Mouse (Mus musculus) limb, embryonic 13.5 days (tissue): ENCODE measurements around the gene Pxt1. TPM values are rescaled to one million over a fixed set of nuclear protein-coding genes. Genes with fewer than 3 reads are reported as not detected.
A peak's percentile ranks its signal among the peaks of the same experiment; 100 is the strongest.

Experiments
- ATAC-seq: fragments of 200-750 bp; cut with Nextera tagmentation; 2 replicates; pipeline ENCODE4 v1.8.0; 2017; ENCODE audit warnings: low read depth, moderate number of reproducible peaks, moderate TSS enrichment; ENCODE audit not compliant: low FRiP score
- H3K27ac ChIP-seq: fragments of 300-500 bp; sonication (generic); 2 replicates; pipeline ENCODE4 v1.5.1; 2015; ENCODE audit warnings: inconsistent platforms, mild to moderate bottlenecking, moderate library complexity
- H3K27me3 ChIP-seq: fragments of 300-500 bp; sonication (generic); 2 replicates; pipeline ENCODE4 v1.6.1; 2015; ENCODE audit warnings: mild to moderate bottlenecking, inconsistent platforms
- H3K36me3 ChIP-seq: fragments of 300-500 bp; sonication (generic); 2 replicates; pipeline ENCODE4 v1.6.1; 2015; ENCODE audit warnings: inconsistent platforms, mild to moderate bottlenecking, moderate library complexity
- H3K4me1 ChIP-seq: fragments of 300-500 bp; sonication (generic); 2 replicates; pipeline ENCODE4 v1.6.1; 2015; ENCODE audit warnings: inconsistent platforms
- H3K4me2 ChIP-seq: fragments of 300-500 bp; sonication (generic); replicated peaks from 2 replicates; pipeline ENCODE4 v1.6.1; 2015; ENCODE audit warnings: inconsistent platforms, mild to moderate bottlenecking, moderate library complexity
- H3K4me3 ChIP-seq: fragments of 300-500 bp; sonication (generic); 2 replicates; pipeline ENCODE4 v1.5.1; 2015; ENCODE audit warnings: moderate library complexity, mild to moderate bottlenecking, inconsistent platforms
- H3K9ac ChIP-seq: fragments of 300-500 bp; sonication (generic); 2 replicates; pipeline ENCODE4 v1.6.1; 2015; ENCODE audit warnings: mild to moderate bottlenecking, inconsistent platforms
- H3K9me3 ChIP-seq: fragments of 300-500 bp; sonication (generic); 2 replicates; pipeline ENCODE4 v1.6.1; 2016; ENCODE audit warnings: inconsistent platforms
- WGBS: fragments of 180-500 bp; shearing (Covaris S2); methylation state at CpG from one replicate; pipeline ENCODE4 v1.1.7; 2015; 5-methylcytosine and 5-hydroxymethylcytosine counted together
- polyA plus RNA-seq: library from polyadenylated mRNA; unstranded; fragments of >200 nt; fragmentation: Nextera tagmentation; extraction: Ambion mirVana; gene quantifications from 2 replicates; pipeline ENCODE4 v1.2.1, GENCODE M21; 2015

Gene Pxt1
- polyA plus RNA-seq, 1 experiment from 2014 or later: not detected

DNA sequence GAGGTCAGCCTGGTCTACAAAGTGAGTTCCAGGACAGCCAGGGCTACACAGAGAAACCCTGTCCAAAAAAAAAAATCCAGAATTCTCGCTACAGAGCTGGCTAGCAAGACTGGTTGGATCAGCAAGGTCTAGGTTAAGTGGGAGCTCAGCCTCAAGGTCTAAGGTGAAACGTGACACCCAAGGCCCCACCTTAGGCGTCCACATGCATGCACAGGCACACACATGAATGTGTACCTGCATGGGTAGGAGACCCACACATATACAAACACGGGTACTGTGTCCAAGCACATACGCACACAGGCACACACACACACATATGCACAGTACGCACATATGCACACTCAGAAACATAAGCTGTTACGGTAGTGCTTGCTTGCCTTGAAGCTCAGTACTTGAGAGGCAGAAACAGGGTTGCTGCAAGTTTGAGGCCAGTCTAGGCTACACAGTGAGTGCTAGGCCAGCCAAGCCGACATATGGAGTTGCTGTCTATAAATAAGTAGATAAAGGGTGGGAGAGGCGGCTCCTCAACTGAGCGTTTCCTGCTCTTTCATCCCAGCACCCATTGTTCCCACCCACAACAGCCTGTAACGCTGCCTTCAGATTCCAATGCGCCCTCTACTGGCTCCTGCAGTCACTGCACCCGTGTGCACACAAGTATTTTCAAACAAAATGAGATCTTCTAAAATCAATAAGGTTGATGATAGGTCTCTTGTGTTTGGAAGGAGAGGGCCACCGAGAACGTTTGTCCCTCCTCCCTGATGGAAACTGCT is 16.6 kb downstream of the Pxt1 start:
- Histone ChIP-seq H3K9ac (no peak overlapping the region), H3K4me3 (no peak overlapping the region), H3K36me3 (no peaks in the 10 kb centered on the region), H3K4me2 (no peak overlapping the region), H3K27ac (no peak overlapping the region), H3K27me3 (no peaks in the 10 kb centered on the region), H3K4me1 (peaks cover 10% of the 10 kb centered on the region), H3K9me3 (no peaks in the 10 kb centered on the region)
- WGBS: 50% methylated on average over 15 of the region's 15 CpGs
- ATAC-seq: no peak

DNA sequence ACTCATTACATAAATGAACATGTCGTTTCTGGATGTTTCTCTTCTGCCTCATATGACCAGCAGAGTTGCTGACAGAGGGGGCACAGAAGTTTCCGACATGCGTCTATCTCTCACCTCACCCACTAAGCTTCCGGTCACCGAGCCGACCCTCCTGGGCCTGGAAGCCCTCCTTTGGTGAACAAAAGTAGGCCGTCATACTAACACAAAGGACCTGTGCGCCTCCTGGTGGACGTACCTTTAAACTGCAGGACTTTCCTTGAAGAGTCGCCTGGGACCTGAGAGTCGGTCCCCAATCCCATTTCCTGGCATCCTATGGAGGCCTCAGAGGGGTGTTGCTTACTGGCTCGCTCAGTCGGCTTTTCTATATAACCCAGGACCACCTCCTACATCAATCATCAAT is 17.3 kb downstream of the Pxt1 start:
- H3K27me3 ChIP-seq: no peaks in the 10 kb centered on the region
- H3K4me2 ChIP-seq: no peak overlapping the region
- no peak overlapping the region for H3K9ac ChIP-seq
- peaks cover 10% of the 10 kb centered on the region for H3K4me1 ChIP-seq
- no peak overlapping the region for H3K4me3 ChIP-seq
- ATAC-seq: no peak
- no peaks in the 10 kb centered on the region for H3K36me3 ChIP-seq
- no peak overlapping the region for H3K27ac ChIP-seq
- no peaks in the 10 kb centered on the region for H3K9me3 ChIP-seq
- WGBS: 18% methylated on average over 13 of the region's 13 CpGs

DNA sequence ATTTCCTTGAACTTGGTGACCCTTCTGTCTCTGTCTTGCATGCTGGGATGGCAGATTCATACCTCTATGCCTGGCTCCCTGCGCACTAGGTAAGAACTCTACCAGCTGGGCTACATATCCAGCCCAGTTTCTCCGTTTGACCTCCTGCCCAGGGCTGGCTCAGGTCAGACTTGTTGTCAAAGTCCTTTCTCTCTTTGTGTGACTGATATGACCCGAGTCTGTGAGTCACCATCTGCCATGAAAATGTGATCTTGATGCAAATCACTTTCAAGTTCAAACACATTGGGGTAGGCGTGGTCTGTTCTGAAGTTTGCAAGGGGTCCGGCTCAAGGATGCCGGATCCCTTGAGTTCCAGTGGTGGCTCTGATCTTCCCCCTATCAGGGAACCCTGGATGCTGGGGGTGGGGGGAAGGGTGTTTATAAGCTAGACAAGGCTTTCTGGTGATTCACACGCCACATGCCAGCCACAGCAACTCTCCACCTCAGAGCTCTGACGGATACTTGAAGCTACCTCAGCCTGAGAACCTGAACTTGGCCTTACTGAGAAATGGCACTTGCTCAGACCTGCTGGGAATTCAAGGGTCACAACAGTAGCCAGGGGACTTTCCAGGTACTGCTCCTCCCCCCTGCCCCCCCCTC is 18.6 kb downstream of the Pxt1 start:
- 84% methylated on average over 8 of the region's 8 CpGs for WGBS

DNA sequence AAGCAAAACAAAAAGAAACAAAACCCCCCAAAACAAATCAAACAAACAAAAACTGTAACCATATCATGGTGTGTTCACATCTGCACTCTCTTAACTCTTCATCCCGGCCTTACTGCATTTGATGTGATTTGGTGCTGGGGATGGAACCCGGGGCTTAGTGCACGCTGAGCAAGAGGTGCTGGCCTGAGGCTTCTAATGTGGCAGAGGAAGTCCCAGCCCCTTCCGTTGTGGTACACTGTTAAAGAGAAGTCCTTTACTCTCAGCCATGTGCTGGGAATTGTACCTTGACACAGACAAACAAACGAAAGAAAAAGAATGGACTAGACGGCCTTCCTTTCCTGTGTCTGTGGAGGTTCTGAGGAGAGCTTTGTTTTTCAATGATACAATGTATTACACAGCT is 21.5 kb downstream of the Pxt1 start:
- Histone ChIP-seq H3K9ac (no peak overlapping the region), H3K36me3 (no peaks in the 10 kb centered on the region), H3K9me3 (no peaks in the 10 kb centered on the region), H3K4me1 (no peaks in the 10 kb centered on the region), H3K4me3 (no peak overlapping the region), H3K27ac (no peak overlapping the region), H3K4me2 (no peak overlapping the region), H3K27me3 (no peaks in the 10 kb centered on the region)
- ATAC-seq: no peak
- WGBS: 70% methylated on average over 6 of the region's 6 CpGs

More for the DNA sequence above, 18.6 kb downstream of the Pxt1 start:
- Histone ChIP-seq H3K4me2 (no peak overlapping the region), H3K4me1 (peaks cover under 1% of the 10 kb centered on the region), H3K36me3 (no peaks in the 10 kb centered on the region), H3K9me3 (no peaks in the 10 kb centered on the region), H3K4me3 (no peak overlapping the region), H3K27me3 (no peaks in the 10 kb centered on the region), H3K27ac (no peak overlapping the region), H3K9ac (no peak overlapping the region)
- no peak for ATAC-seq

DNA sequence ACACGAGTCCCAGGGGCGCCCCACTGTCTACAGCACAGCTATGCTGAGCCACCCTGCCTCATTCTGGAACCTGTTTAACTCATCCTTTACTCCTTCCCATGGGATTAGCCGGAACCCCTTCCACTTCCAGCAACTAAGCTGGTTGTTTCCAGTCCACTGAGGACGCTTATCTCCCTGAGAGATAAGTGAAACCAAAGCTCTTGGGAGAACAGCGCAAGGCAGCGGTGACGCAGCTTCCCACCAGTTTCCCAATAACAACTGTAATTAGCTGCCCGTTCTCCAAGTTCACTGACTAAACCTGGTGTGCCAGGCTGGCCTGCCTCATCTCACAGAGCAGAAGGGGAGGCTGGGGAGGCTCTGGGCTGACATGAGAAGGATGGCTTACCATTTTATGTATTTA is 22.6 kb downstream of the Pxt1 start:
- Histone ChIP-seq H3K36me3 (no peaks in the 10 kb centered on the region), H3K9ac (no peak overlapping the region), H3K9me3 (no peaks in the 10 kb centered on the region), H3K27me3 (no peaks in the 10 kb centered on the region), H3K4me3 (no peak overlapping the region), H3K4me1 (no peaks in the 10 kb centered on the region), H3K27ac (no peak overlapping the region), H3K4me2 (no peak overlapping the region)
- no peak for ATAC-seq
- WGBS: 79% methylated on average over 8 of the region's 8 CpGs

DNA sequence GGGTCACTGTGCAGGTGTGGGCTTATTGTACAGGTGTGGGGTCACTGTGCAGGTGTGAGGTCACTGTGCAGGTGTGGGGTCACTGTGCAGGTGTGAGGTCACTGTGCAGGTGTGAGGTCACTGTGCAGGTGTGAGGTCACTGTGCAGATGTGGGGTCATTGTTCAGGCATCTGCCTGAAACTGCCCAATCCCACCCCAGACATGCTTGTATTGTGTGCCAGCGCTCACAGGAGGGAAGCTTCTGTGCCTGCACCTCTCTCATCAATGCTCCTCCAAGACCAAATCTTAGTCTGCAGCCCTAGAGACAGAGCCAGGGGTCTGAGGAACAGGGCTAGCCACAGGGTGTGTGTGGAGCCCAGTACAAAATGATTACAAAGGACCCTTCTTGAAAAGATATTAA is 27.1 kb downstream of the Pxt1 start:
- 81% methylated on average over 1 of the region's 1 CpGs for WGBS
- H3K9ac ChIP-seq: no peak overlapping the region
- H3K4me1 ChIP-seq: no peaks in the 10 kb centered on the region

DNA sequence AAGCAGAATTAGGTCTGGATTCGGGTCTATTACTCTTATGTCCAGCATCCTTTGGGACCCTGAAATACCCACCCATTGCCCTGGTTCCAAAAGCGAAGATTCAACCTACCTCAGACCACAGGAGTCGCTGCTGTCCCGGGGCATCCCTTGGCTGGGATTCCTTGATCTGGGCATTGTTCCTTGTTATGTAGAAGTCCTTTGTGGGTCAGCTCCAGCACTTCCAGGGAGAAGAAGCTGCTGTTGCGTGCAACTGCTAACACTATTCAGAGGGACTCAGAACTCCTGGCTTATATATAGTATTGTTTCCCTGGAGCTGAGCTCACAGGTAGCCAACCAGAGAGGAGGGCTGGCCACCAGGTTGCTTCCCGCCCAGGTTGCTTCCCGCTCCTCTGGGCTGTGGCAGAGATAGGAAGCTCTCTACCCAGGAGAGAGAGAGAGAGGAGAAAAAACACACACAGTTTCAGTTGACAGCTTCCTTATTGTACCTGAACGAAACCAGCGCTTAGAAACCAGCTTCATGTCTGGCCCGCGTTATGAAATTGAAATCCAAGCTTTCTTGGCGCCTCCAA is 28.5 kb downstream of the Pxt1 start, which contains the start of gene 4930539E08Rik:
4930539E08Rik (minus strand) TSS at position 265 of the 569 bp plus-strand sequence.
- Histone ChIP-seq H3K4me1 (no peaks in the 10 kb centered on the region), H3K4me3 (no peak within 1 kb of the TSS), H3K9me3 (no peaks in the 10 kb centered on the region), H3K4me2 (no peak within 1 kb of the TSS), H3K27me3 (peaks cover 6% of the 10 kb centered on the region; the same call in 1 of the 2 replicates), H3K36me3 (no peaks in the 10 kb centered on the region), H3K9ac (no peak within 1 kb of the TSS), H3K27ac (no peak within 1 kb of the TSS)
- no peak for ATAC-seq
- 68% methylated on average over 12 of the region's 12 CpGs for WGBS

More for the DNA sequence above, 27.1 kb downstream of the Pxt1 start:
- Histone ChIP-seq H3K9me3 (no peaks in the 10 kb centered on the region), H3K4me2 (no peak overlapping the region), H3K27ac (no peak overlapping the region), H3K36me3 (no peaks in the 10 kb centered on the region), H3K27me3 (no peaks in the 10 kb centered on the region), H3K4me3 (no peak overlapping the region)
- ATAC-seq: no peak

DNA sequence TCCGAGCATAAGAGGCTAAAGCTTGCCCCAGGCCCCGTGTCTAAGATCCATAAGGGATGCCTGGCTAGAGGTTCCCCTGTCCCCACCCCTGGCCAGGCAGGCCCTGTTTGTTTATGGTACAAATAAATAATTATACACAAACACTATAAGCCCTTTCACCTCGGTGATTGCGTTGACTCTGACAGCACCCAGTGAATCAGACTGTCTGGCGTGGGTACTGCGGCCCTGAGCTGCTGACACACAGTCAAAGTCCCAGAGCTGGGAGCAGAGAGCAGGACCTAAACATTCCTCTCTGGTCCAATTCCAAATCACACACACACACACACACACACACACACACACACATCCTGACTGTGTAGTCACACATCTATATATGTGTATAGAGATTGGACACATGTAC is 29.7 kb downstream of the Pxt1 start:
- H3K4me1 ChIP-seq: peaks cover 10% of the 10 kb centered on the region
- no peaks in the 10 kb centered on the region for H3K9me3 ChIP-seq
- no peak overlapping the region for H3K9ac ChIP-seq
- H3K27ac ChIP-seq: no peak overlapping the region
- ATAC-seq: no peak
- peaks cover 17% of the 10 kb centered on the region; the same call in 1 of the 2 replicates for H3K27me3 ChIP-seq
- no peaks in the 10 kb centered on the region for H3K36me3 ChIP-seq
- no peak overlapping the region for H3K4me3 ChIP-seq
- WGBS: 79% methylated on average over 6 of the region's 6 CpGs
- no peak overlapping the region for H3K4me2 ChIP-seq

DNA sequence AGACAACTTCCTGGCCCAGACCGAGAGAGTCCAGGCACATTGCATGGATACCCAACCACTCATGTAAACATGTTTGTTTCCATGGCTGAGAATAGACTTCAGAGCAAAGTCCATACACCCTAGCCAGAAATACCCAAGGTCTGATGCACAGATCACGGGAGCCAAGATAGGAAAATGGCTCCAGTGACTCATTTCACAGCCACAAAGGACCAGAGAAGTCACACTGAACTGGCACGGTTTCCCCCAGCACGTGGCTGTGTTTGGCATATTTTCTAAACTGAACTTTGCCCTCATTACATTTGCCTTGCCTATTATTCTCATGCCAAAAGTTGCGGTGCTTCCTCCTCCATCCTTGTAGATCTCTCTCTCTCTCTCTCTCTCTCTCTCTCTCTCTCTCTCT is 30.4 kb downstream of the Pxt1 start:
- peaks cover 24% of the 10 kb centered on the region; the same call in 1 of the 2 replicates for H3K27me3 ChIP-seq
- H3K4me1 ChIP-seq: peaks cover 10% of the 10 kb centered on the region
- H3K9me3 ChIP-seq: no peaks in the 10 kb centered on the region
- 80% methylated on average over 5 of the region's 5 CpGs for WGBS
- no peaks in the 10 kb centered on the region for H3K36me3 ChIP-seq
- H3K9ac ChIP-seq: no peak overlapping the region
- H3K4me3 ChIP-seq: no peak overlapping the region
- no peak overlapping the region for H3K27ac ChIP-seq
- no peak for ATAC-seq
- no peak overlapping the region for H3K4me2 ChIP-seq

DNA sequence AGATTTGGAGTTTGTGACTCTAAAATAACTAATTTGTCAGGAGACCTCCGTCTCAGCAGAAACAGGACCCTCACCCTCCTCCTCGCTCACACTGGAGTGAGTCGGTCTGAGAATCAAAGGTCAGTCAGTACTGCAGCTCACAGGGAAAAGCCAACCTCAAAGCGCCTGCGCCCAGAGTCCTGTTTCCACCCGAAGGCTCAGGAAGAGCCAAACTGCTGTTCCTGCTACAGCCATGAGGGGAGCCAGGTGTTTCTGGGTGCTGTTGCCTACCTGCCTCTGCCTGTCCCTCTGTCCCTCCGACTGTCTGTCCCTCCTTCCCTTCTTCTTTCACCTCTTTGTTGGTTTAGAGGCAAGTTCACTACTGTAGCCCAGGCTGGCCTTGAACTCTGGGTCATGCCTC is 33.5 kb downstream of the Pxt1 start:
- no peak overlapping the region for H3K9ac ChIP-seq
- no peaks in the 10 kb centered on the region for H3K36me3 ChIP-seq
- H3K27me3 ChIP-seq: peaks cover 26% of the 10 kb centered on the region; the same call in 1 of the 2 replicates
- H3K4me2 ChIP-seq: peak overlapping the region; percentile 64
- WGBS: 24% methylated on average over 7 of the region's 7 CpGs
- H3K4me1 ChIP-seq: peaks cover 10% of the 10 kb centered on the region
- H3K27ac ChIP-seq: no peak overlapping the region
- peak overlapping the region; percentile 34 for H3K4me3 ChIP-seq
- no peak for ATAC-seq
- H3K9me3 ChIP-seq: no peaks in the 10 kb centered on the region

DNA sequence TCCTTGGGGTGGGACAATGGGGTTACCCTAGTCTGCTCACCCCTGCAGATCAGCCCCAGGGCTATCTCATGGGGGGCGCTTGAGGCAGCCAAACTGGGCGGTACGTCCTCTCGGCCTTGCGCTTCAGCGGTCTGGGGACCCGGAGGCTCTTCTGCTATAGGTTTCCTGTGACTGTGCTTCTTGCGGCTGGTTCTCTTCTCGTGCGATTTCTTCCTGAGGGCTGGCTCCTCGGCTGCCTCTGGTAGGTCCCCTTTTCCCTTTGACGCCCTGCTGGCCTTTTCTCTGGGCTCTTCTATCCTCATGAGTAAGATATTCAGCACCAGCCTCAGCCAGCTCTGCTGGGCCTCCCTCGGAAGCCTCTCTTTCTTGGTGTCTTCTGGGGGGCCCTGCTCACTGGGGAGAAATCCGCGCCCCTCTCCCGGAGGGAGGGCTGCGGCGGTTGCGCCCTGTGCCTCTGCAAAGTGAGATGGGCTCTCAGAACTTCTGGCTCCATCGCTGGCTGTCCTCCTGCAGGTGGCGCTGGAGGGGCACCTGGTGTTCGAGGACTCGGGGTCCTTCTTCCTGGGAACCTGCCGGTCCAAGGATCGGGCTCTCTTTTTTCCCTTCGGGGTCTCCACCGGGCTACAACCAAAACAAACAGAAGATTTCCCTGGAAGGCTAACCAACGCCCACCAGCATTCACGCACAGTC is 34.2 kb downstream of the Pxt1 start:
- Histone ChIP-seq H3K4me1 (peaks cover 10% of the 10 kb centered on the region), H3K36me3 (no peaks in the 10 kb centered on the region), H3K9ac (peak overlapping the region; percentile 62), H3K4me3 (peak overlapping the region; percentile 34), H3K9me3 (no peaks in the 10 kb centered on the region), H3K27me3 (peaks cover 26% of the 10 kb centered on the region; the same call in 1 of the 2 replicates), H3K4me2 (peak overlapping the region; percentile 64), H3K27ac (no peak overlapping the region)
- no peak; the same call in 1 of the 2 replicates for ATAC-seq
- WGBS: 8% methylated on average over 29 of the region's 29 CpGs

DNA sequence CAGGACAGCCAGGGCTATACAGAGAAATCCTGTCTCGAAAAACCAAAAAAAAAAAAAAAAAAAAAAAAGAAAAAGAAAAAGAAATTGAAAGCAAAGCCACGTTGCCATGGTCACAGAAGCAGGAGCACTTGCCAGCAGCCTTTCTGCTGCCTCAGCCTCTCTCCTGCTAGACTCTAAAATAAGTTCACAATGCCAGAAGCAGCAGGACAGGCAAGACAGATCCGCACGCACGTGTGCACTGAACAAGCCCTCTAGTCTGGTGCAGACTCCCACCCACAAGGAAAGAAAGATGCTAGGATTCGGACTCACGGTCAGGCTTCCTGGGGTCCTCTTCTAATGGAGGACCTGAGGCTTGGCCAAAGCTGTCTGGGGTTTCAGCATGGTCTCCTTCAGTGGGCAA is 35.7 kb downstream of the Pxt1 start:
- no peak overlapping the region for H3K4me3 ChIP-seq
- WGBS: 67% methylated on average over 7 of the region's 7 CpGs
- no peak for ATAC-seq

More for the DNA sequence above, 35.7 kb downstream of the Pxt1 start:
- Histone ChIP-seq H3K9me3 (no peaks in the 10 kb centered on the region), H3K27me3 (peaks cover 26% of the 10 kb centered on the region; the same call in 1 of the 2 replicates), H3K36me3 (no peaks in the 10 kb centered on the region), H3K9ac (no peak overlapping the region), H3K27ac (no peak overlapping the region), H3K4me2 (no peak overlapping the region), H3K4me1 (peaks cover 10% of the 10 kb centered on the region)
